Mouse (Mus musculus) CH12.LX (cell line): ENCODE data around the gene Arhgap5.

Experiments used
- CTCF ChIP-seq, 2 experiments: IDR thresholded peaks in 1 of 2; conservative IDR thresholded peaks in 1 of 2; 2 replicates each; pipeline ENCODE4 v1.5.1; 2011 to 2012; ENCODE audit warnings: low read depth in 2 of 2, low read length in 2 of 2, improper control_type of control experiment in 1 of 2, inconsistent platforms in 1 of 2, mild to moderate bottlenecking in 1 of 2, moderate library complexity in 1 of 2
- NELFE ChIP-seq: IDR thresholded peaks from 2 replicates; pipeline ENCODE4 v1.6.1; 2011; ENCODE audit warnings: low read depth, low read length, improper control_type of control experiment
- RCOR1 ChIP-seq: conservative IDR thresholded peaks from 2 replicates; pipeline ENCODE4 v1.6.1; 2012; ENCODE audit warnings: low read depth, mild to moderate bottlenecking, inconsistent platforms, low read length, improper control_type of control experiment

- no peak for TF ChIP-seq RCOR1
- no peak for TF ChIP-seq NELFE
- no peak for TF ChIP-seq CTCF (conservative IDR thresholded peaks at IDR 0.05 in 1 of 2, IDR thresholded peaks at IDR 0.05 in 1 of 2; ENCODE audit: low read depth in 2 of 2, low read length in 2 of 2)
Measured at GRCm38 (mm10) chr12:52493281-52493681, 10.5 kb upstream of the Arhgap5 start.
